Mouse (Mus musculus) midbrain, embryonic 11.5 days (tissue): Measurements from ENCODE around the gene Srgn. TPM values are rescaled to one million over a fixed set of nuclear protein-coding genes. Genes with fewer than 3 reads are reported as not detected.
"Not testable (repeated sequence)": the region's sequence is repeated elsewhere in the genome, so short reads cannot be mapped to it uniquely, and the experiment has no call there.

ENCODE experiments used
- ATAC-seq: fragments of 200-750 bp; cut with Nextera tagmentation; 2 replicates; pipeline ENCODE4 v1.8.0; 2017; ENCODE audit warnings: moderate TSS enrichment, moderate library complexity; ENCODE audit not compliant: low FRiP score
- DNase-seq: peaks from one replicate; pipeline ENCODE4 v3.0.0; 2015; ENCODE audit warnings: low spot score; ENCODE audit errors: missing footprints
- H3K27ac ChIP-seq: fragments of 300-500 bp; sonication (generic); 2 replicates; pipeline ENCODE4 v1.5.1; 2014; ENCODE audit warnings: low read depth, low read length
- H3K27me3 ChIP-seq: fragments of 300-500 bp; sonication (generic); 2 replicates; pipeline ENCODE4 v1.6.1; 2014; ENCODE audit warnings: mild to moderate bottlenecking, low read length, moderate library complexity, mixed read lengths; ENCODE audit not compliant: control insufficient read depth, insufficient read depth
- H3K36me3 ChIP-seq: fragments of 300-500 bp; sonication (generic); 2 replicates; pipeline ENCODE4 v1.6.1; 2014; ENCODE audit warnings: mild to moderate bottlenecking, low read length, moderate library complexity, mixed read lengths; ENCODE audit not compliant: control insufficient read depth, insufficient read depth
- H3K4me1 ChIP-seq: fragments of 300-500 bp; sonication (generic); 2 replicates; pipeline ENCODE4 v1.6.1; 2014; ENCODE audit warnings: low read length; ENCODE audit not compliant: control insufficient read depth, insufficient read depth
- H3K4me2 ChIP-seq: fragments of 300-500 bp; sonication (generic); 2 replicates; pipeline ENCODE4 v1.6.1; 2014; ENCODE audit warnings: mild to moderate bottlenecking, moderate library complexity
- H3K4me3 ChIP-seq: fragments of 300-500 bp; sonication (generic); 2 replicates; pipeline ENCODE4 v1.5.1; 2014; ENCODE audit warnings: low read depth, low read length
- H3K9ac ChIP-seq: fragments of 300-500 bp; sonication (generic); 2 replicates; pipeline ENCODE4 v1.6.1; 2014; ENCODE audit warnings: low read length
- H3K9me3 ChIP-seq: fragments of 300-500 bp; sonication (generic); 2 replicates; pipeline ENCODE4 v1.6.1; 2016; ENCODE audit warnings: low read length; ENCODE audit not compliant: control insufficient read depth
- WGBS: fragments of 180-500 bp; shearing (Covaris S2); extraction: QIAGEN DNeasy Blood & Tissue Kit; methylation state at CpG from one replicate; pipeline ENCODE4 v1.1.7; 2014; 5-methylcytosine and 5-hydroxymethylcytosine counted together
- polyA plus RNA-seq: library from polyadenylated mRNA; unstranded; fragments of >200 nt; fragmentation: Nextera tagmentation; extraction: Ambion mirVana; gene quantifications from 2 replicates; pipeline ENCODE4 v1.2.1, GENCODE M21; 2014

The Srgn gene
- polyA plus RNA-seq, 1 experiment from 2014 or later, result 6.6 TPM

GRCm38 (mm10) chr10:62501951-62502350, 25.3 kb downstream of the Srgn start:
- Histone ChIP-seq H3K9ac (no peak overlapping the region), H3K27me3 (no peaks in the 10 kb centered on the region), H3K9me3 (no peaks in the 10 kb centered on the region), H3K4me2 (no peak overlapping the region), H3K4me3 (no peak overlapping the region), H3K4me1 (no peaks in the 10 kb centered on the region), H3K36me3 (no peaks in the 10 kb centered on the region), H3K27ac (no peak overlapping the region)
- ATAC-seq (no peak), DNase-seq (no peak)
- 86% methylated on average over 7 of the region's 7 CpGs for WGBS

GRCm38 (mm10) chr10:62500916-62501615, 26.2 kb downstream of the Srgn start:
- H3K27ac ChIP-seq, result no peak overlapping the region
- 85% methylated on average over 9 of the region's 9 CpGs for WGBS
- no peaks in the 10 kb centered on the region for H3K36me3 ChIP-seq
- H3K9ac ChIP-seq, result no peak overlapping the region
- no peak for ATAC-seq
- H3K4me1 ChIP-seq, result no peaks in the 10 kb centered on the region
- no peaks in the 10 kb centered on the region for H3K27me3 ChIP-seq
- no peaks in the 10 kb centered on the region for H3K9me3 ChIP-seq
- no peak overlapping the region for H3K4me2 ChIP-seq
- no peak overlapping the region for H3K4me3 ChIP-seq
- DNase-seq, result no peak

GRCm38 (mm10) chr10:62500088-62500915, 26.9 kb downstream of the Srgn start:
- DNase-seq (peak; percentile 94), ATAC-seq (peak; percentile 75; the same call in 1 of the 2 replicates)
- Histone ChIP-seq H3K36me3 (no peaks in the 10 kb centered on the region), H3K4me2 (no peak overlapping the region), H3K9ac (no peak overlapping the region), H3K4me3 (no peak overlapping the region), H3K4me1 (no peaks in the 10 kb centered on the region), H3K9me3 (no peaks in the 10 kb centered on the region), H3K27ac (no peak overlapping the region), H3K27me3 (no peaks in the 10 kb centered on the region)
- WGBS, result 25% methylated on average over 15 of the region's 15 CpGs

GRCm38 (mm10) chr10:62491681-62492080, 35.6 kb downstream of the Srgn start:
- not testable (repeated sequence) for H3K4me1 ChIP-seq, DNase-seq, H3K36me3 ChIP-seq, H3K4me2 ChIP-seq, ATAC-seq, H3K27ac ChIP-seq, H3K9ac ChIP-seq, H3K4me3 ChIP-seq, H3K9me3 ChIP-seq, H3K27me3 ChIP-seq
- WGBS, result 83% methylated on average over 3 of the region's 3 CpGs

- Histone ChIP-seq H3K4me3 (no peak overlapping the region), H3K9me3 (no peaks in the 10 kb centered on the region), H3K36me3 (no peaks in the 10 kb centered on the region), H3K27ac (no peak overlapping the region), H3K4me1 (no peaks in the 10 kb centered on the region), H3K9ac (no peak overlapping the region), H3K27me3 (no peaks in the 10 kb centered on the region), H3K4me2 (no peak overlapping the region)
- no peak for ATAC-seq
- WGBS, result 8% methylated on average over 1 of the region's 1 CpGs
- peak; percentile 87 for DNase-seq
Measured at GRCm38 (mm10) chr10:62488266-62488665, 39.0 kb downstream of the Srgn start.

- no peaks in the 10 kb centered on the region for H3K27me3 ChIP-seq
- DNase-seq (peak; percentile 100), ATAC-seq (peak; percentile 90)
- peak within 1 kb of the TSS; percentile 87 for H3K9ac ChIP-seq
- H3K4me2 ChIP-seq, result peak within 1 kb of the TSS; percentile 73
- H3K27ac ChIP-seq, result peak within 1 kb of the TSS; percentile 80
- no peaks in the 10 kb centered on the region for H3K36me3 ChIP-seq
- peak within 1 kb of the TSS; percentile 95 for H3K4me3 ChIP-seq
- under 1% methylated on average over 59 of the region's 59 CpGs for WGBS
- H3K4me1 ChIP-seq, result no peaks in the 10 kb centered on the region
- H3K9me3 ChIP-seq, result no peaks in the 10 kb centered on the region
Measured at GRCm38 (mm10) chr10:62486618-62487415, 40.4 kb downstream of the Srgn start, which contains the start of gene Vps26a. Vps26a (minus strand) TSS chr10:62486805.

GRCm38 (mm10) chr10:62485878-62486582, 41.2 kb downstream of the Srgn start:
- no peaks in the 10 kb centered on the region for H3K36me3 ChIP-seq
- H3K4me3 ChIP-seq, result peak overlapping the region; percentile 95
- ATAC-seq (peak; percentile 86), DNase-seq (peak; percentile 97)
- WGBS, result under 1% methylated on average over 44 of the region's 48 CpGs
- no peaks in the 10 kb centered on the region for H3K9me3 ChIP-seq
- H3K4me1 ChIP-seq, result no peaks in the 10 kb centered on the region
- peak overlapping the region; percentile 73 for H3K4me2 ChIP-seq
- H3K27ac ChIP-seq, result peak overlapping the region; percentile 80
- H3K27me3 ChIP-seq, result no peaks in the 10 kb centered on the region
- H3K9ac ChIP-seq, result peak overlapping the region; percentile 87

- WGBS, result 77% methylated on average over 7 of the region's 7 CpGs
- no peak overlapping the region for H3K4me2 ChIP-seq
- no peak overlapping the region for H3K4me3 ChIP-seq
- H3K9me3 ChIP-seq, result no peaks in the 10 kb centered on the region
- H3K27ac ChIP-seq, result no peak overlapping the region
- no peaks in the 10 kb centered on the region for H3K36me3 ChIP-seq
- DNase-seq (no peak), ATAC-seq (no peak)
- H3K4me1 ChIP-seq, result no peaks in the 10 kb centered on the region
- H3K27me3 ChIP-seq, result no peaks in the 10 kb centered on the region
- no peak overlapping the region for H3K9ac ChIP-seq
Measured at GRCm38 (mm10) chr10:62481108-62481852, 46.0 kb downstream of the Srgn start.
